Mouse (Mus musculus) layer of hippocampus, postnatal 36 days (tissue): ENCODE results near the gene Dkc1. TPM values are rescaled to one million over a fixed set of nuclear protein-coding genes. Genes with fewer than 3 reads are reported as not detected.
"Not testable (repeated sequence)": the region's sequence is repeated elsewhere in the genome, so short reads cannot be mapped to it uniquely, and the experiment has no call there.

ENCODE experiments used
- DNase-seq, 2 experiments: peaks; one replicate each; pipeline ENCODE4 v3.0.0; 2022
- total RNA-seq, 2 experiments: library from RNA; stranded (reverse); gene quantifications; 2 replicates each; pipeline ENCODE4 v1.2.3; 2021

Dkc1 gene
- total RNA-seq, 2 experiments from 2014 or later = 32.7 to 34.6 TPM

DNA sequence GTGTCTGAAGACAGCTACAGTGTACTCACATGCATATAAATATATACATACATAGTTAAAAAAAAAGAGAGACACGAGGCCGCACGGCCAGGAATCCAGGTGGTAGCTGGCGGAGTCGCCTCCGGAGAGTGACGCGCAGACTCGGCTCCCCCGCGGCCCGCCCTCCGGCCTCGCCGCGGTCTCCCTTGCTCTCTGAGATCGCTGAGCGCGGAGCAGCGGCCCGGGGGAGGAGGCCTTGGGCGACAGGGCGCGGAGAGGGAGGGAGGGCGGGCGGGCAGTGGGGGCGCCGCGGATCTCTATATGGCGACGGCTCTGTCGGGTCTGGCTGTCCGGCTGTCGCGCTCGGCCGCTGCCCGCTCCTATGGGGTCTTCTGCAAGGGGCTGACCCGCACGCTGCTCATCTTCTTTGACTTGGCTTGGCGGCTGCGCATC is 47.5 kb downstream of the Dkc1 start:
- not testable (repeated sequence) for DNase-seq

DNA sequence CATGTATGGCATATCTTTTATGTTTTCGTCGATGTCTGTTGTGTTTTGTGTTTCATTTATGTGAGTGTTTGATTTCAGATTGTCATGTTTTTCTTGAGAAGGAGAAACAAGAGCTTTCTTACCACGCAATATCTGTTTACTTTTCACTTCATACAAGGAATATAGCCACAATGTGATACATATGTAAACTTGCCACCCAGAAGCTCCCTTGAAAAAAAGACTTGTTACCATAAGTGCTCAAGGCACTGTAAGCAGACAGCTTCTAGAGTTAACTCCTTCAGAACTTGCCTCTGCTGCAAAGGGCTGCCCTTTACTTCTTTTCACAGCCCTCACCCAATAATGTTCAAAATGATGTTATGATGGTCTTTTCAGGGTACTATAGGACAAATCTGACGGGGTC is 52.8 kb downstream of the Dkc1 start:
- DNase-seq = no peak

DNA sequence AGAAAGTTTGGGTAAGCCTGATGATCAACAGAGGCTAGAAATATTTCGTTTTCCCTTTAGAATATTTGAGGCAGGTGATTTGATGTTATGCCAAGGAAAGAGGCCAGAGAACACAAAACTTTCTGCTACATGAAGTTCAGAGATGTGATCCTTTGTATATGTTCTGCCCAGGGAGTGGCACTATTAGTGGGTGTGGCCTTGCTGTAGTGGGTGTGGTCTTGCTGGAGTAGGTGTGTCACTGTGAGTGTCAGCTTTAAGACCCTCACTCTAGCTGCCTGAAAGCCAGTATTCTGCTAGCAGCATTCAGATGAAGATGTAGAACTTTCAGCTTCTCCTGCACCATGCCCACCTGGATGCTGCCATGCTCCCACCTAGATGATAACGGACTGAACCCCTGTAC is 54.6 kb downstream of the Dkc1 start:
- no peak for DNase-seq

DNA sequence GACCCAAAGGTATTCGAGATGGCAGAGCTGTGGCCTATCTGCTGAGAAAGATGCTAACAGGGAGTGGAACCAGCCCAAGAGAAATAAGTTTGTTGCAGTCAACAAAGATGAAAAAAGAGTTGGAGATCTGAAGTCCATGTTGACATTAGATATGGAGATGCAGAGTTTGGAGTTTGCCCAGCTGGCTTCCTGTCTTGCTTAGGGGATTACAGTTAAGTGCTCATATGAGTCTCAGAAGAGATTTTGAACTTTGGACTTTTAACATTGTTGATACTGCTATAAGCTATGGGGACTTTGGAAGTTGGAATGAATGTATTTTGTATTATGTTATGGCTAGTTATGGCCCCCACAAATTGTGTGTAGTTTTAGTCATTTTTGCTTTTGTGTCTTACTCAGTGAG is 56.6 kb downstream of the Dkc1 start:
- DNase-seq = no peak

DNA sequence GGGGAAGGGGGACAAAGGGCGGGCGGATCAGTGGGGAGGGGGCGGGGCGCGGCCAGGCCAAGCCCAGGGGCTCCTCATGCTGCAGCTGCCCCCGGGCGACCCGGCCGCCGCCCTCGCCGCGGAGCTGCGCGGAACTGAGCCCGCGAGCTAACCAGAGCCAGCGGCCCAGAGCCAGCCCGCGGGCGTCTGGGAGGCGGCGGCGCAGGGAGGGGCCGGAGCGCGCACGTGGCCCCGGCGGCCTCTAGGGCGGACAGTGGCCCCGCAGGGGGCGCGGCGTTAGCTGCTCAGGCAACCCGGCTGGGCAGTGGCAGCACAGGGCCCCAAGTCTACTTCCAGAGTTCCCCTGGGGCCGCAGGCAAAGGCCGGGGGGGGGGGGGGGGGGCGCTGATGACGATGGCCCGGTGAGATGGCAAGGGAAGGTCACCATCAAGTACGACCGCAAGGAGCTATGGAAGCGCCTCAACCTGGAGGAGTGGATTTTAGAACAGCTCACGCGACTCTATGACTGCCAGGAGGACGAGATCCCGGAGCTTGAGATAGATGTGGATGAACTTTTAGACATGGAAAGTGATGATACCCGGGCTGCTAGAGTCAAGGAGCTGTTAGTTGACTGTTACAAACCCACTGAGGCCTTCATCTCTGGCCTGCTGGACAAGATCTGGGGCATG is 60.1 kb downstream of the Dkc1 start:
- peak in 1 of 2 experiments; percentile 3 for DNase-seq

Other genes starting within 250 kb of the Dkc1 start
- 1 to 10 TPM; 1.6 to 2.4 TPM for gene Gab3, start 10.4 kb upstream of the Dkc1 start, total RNA-seq
- 10 to 100 TPM; 35.7 to 39.7 TPM for gene Mpp1, start 35.2 kb downstream of the Dkc1 start, total RNA-seq
- not detected for gene Smim9, start 67.9 kb downstream of the Dkc1 start, total RNA-seq